Mouse (Mus musculus) kidney, postnatal 10 days (tissue): Measurements from ENCODE around the gene Rps19.
"Not testable (repeated sequence)": the region's sequence is repeated elsewhere in the genome, so short reads cannot be mapped to it uniquely, and the experiment has no call there.

Experiments
- DNase-seq: peaks from one replicate; pipeline ENCODE4 v3.0.0; 2021; ENCODE audit warnings: mixed read lengths

Gene Rps19

DNA sequence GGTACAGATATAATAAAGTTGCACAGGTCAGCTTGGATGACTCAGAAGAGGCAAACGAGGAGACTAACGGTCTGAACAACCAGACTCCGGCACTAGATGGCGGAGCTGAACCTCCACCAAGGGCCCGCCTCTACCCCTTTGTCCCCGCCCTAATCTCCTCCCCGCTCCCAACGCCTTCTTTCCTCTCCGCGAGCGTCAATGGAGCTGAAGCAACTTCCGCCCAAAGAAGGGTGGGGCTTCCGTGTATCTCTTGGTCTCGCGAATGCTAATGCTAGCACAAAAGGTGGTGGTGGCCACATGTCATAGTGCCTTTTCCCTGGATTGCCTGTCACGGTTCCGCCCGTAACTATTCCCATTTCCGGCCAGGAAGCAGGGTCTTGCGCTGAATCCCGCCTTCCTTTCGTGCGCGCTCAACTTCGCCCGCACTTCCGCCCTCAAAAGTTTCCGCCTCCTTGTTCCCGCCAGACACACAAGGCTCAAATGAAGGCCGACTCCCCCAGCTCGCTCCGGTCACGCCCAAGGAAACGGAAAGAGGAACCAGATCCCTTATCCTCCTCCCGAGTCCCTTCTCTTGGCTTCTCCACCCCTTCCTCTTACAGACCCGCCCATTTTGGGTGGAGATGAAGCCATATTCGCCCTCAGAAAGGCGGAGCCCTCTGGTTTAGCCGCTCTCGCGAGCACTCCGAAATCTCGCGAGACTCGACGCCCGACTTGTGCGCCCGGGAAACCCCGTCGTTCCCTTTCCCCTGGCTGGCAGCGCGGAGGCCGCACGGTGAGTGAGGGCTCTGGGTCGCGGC lies at the start of gene Rps19:
Gene Rps19 (plus strand): TSS at position 476 of the 797 bp plus-strand sequence.
- peak; percentile 99 for DNase-seq

GRCm38 (mm10) chr7:24838732-24839409 lies 45.3 kb upstream of the Rps19 start:
- not testable (repeated sequence) for DNase-seq

- no peak for DNase-seq
These were observed 44.8 kb upstream of the Rps19 start for GRCm38 (mm10) chr7:24839410-24839808.

- DNase-seq, result no peak
These were observed 43.8 kb upstream of the Rps19 start for GRCm38 (mm10) chr7:24840331-24840730.

- DNase-seq, result no peak
These were observed 43.2 kb upstream of the Rps19 start for GRCm38 (mm10) chr7:24841009-24841408.

DNA sequence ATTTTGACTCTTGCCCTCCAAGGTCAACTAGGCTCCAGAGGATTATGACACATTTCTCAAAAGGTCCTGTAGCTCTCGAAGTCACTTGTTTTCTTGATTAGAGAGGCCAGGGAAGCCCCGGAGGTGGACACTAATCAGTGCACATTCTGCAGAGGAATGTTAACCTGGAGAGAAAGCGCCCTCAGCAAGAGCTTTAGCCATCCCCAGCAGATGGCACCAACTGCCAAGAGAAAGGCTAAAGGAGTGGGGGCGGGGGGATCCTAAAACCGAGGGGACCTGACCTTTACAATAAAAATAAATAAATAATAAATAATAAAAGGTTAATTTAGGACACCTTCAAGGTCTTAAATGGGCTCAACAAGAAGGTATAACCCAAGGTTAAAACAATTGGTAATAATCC lies 40.0 kb upstream of the Rps19 start:
- no peak for DNase-seq

GRCm38 (mm10) chr7:24845181-24845580 lies 39.0 kb upstream of the Rps19 start:
- no peak for DNase-seq

DNA sequence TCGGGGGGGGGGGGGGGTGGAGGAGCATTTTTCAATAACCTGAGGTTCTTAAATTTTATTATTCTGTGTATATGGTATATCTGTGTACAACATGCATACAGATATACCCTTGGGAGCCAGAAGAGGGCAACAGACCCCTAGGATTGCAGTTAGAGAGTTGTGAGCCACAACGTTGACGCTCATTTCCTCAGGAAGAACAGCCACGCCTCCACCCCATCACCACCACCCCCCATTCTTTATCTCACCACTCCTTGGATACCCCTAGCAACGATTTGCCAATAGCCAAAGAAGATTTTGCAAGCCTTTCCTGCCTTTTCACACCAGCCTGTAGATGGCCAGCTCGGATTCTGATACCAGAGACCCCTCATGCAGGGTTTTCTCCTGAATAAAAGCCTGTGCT lies 38.5 kb upstream of the Rps19 start:
- DNase-seq, result no peak

GRCm38 (mm10) chr7:24846576-24846975 lies 37.6 kb upstream of the Rps19 start:
- DNase-seq, result not testable (repeated sequence)

- peak; percentile 17 for DNase-seq
These were observed 34.0 kb upstream of the Rps19 start for GRCm38 (mm10) chr7:24850162-24850561.

- DNase-seq, result no peak
These were observed 33.3 kb upstream of the Rps19 start for GRCm38 (mm10) chr7:24850899-24851303.

- no peak for DNase-seq
These were observed 32.4 kb upstream of the Rps19 start for GRCm38 (mm10) chr7:24851596-24852325.

GRCm38 (mm10) chr7:24852557-24853232 lies 31.5 kb upstream of the Rps19 start:
- no peak for DNase-seq

DNA sequence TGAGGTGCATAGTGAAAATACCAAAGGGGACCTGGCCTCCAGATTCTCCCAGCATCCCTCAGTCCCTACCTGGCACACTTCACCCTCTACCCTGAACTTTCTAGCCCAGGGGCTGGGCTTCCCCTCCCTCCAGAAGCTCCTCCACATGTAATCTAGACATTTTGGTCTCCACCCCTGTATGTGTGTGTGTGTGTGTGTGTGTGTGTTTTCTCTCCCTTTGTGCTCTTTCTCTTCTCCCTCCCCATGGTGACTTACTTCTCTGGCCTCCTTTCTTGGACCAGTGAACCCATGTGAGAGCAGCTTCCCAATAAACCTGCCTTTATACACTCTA lies 31.0 kb upstream of the Rps19 start:
- DNase-seq, result no peak

DNA sequence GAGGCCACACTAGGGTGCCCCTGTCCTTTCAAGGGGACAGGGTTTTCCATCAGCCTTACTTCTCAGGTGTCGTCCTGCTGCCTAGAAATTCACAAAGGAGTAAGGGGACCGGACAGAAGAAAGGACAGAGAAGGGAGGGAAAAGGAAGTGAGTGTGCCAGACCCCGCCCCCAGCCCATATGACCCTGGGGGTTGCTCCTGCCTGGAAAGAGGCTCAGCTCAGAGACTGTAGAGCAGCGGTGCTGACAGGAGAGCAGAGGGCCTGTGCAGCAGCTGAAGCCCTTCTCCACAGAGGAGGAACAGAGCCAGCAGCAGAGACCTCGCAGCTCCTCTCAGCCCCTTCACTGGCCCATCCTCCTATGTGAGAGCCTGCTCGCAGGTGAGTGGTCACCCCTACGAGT lies 30.5 kb upstream of the Rps19 start:
- DNase-seq, result no peak

DNA sequence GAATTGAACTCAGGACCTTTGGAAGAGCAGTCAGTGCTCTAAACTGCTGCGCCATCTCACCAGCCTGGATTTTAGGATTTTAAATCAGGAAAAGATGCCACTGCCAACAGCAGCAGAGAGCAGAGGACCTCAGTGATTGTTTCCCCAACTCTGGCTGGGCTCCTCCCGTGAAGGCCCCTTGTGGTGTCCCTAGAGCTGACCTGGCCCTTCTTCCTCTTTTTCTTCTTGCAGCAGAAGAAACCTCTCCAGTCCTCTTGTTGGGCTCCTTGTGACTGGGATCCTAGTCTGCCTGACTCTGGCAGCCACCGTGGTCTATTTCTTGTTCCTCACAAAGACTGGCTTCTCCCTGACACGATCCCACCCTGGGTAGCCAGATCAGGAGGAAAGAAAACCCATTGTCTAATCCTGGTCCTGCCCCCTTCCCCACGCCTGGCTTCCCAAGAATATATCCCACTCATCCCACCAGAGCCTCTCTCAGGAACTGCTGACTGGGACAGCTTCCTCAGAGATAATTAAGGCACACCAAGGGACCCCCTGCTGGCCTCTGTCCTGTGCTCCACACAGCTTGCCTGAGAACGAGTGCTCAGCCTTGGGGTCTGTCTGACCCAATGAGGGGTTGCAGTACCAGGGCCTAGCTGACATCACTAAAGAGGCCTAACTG lies 27.6 kb upstream of the Rps19 start:
- DNase-seq, result no peak

- DNase-seq, result no peak
These were observed 24.9 kb upstream of the Rps19 start for GRCm38 (mm10) chr7:24859234-24859633.

DNA sequence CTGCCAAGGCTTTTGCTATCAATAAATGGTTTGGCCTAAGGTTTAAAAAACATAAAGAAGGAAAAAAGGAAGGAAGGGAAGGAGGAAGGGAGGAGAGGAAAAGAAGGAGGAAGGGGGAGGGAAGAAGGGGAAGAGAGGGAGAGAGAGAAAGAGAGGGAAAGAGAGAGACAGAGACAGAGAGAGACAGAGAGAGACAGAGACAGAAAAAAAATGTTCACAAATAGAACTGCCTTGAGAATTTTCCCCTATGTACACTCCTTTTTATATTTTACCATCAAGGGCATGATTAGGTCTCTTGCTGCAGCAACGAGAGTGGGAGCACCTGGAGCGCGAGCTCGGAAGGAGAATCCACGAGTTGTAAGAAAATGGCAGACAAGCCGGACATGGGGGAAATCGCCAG lies 22.3 kb upstream of the Rps19 start, which contains the start of gene Gm9844:
Gene Gm9844 (plus strand): TSS at position 301 of the 400 bp plus-strand sequence.
- no peak for DNase-seq

GRCm38 (mm10) chr7:24862853-24863252 lies 21.3 kb upstream of the Rps19 start:
- no peak for DNase-seq

DNA sequence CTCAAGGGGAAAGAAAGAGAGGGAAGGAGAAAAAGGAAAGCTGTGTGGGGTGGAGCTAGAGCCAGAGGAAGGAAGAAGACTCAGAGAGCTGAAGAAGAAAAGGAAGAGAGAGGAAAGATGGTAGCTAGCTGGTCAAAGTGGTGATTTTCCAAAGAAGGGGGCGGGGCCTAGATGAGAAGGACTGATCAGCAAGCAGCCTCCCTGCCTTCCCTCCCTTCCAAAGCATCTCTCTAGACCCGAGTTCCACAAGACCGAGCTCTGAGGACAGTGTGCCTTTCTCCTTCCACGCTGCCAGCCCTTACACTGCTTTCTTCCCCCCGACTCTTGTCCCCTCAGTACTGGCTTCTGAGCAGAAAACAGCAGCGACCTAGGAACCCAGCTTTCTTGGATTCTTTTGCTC lies 20.0 kb upstream of the Rps19 start:
- DNase-seq, result no peak

GRCm38 (mm10) chr7:24869080-24869479 lies 15.1 kb upstream of the Rps19 start:
- no peak for DNase-seq

DNA sequence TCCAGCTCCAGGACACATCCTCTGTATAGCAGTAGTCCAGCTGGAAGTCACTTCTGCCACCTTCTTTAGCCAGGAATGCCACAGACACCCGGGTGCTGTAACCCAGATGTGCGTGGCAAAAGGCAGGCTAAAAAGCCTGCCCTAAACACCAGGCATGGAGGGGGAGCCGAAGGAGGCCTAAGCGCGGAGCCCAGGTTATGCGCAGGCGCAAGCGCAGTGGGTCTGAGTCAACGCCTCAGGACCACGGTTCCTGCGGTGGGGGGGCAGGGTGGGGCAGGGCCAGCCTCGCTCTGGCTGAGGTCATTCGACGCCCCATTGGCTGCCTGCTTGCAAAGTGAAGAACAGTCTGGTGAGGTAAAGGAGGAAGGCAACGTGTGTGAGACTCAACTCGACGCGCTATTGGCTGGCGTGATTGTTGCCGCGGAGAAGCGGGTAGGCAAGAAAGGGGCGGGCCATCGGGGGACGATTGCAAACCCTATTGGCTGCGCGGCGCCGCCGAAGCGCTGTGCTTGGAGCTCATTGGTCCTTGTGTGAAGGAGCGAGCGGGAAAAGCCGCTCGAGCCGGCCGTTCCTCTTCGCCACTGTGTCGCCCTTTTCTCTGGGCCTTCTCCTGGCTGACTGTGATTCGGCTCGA lies 14.5 kb upstream of the Rps19 start, which contains the start of the genes Lypd4 and Dmrtc2:
Gene Lypd4 (minus strand): TSS at position 410 of the 634 bp plus-strand sequence.
Gene Dmrtc2 (plus strand): TSS at position 526 of the 634 bp plus-strand sequence.
- DNase-seq, result no peak
